Mouse (Mus musculus): ENCODE measurements around the gene Gm28048.

GRCm38 (mm10) chr11:22836269-22836668 lies 145.6 kb downstream of the Gm28048 start:
- TF ChIP-seq POLR2A (IDR thresholded peaks at IDR 0.05; ENCODE audit: extremely low read depth, insufficient read depth, low read length) (no peak), CTCF (IDR thresholded peaks at IDR 0.05; ENCODE audit: low read depth, low read length) (no peak)
